Mouse (Mus musculus) intestine, postnatal 0 days (tissue): ENCODE measurements around the gene Tnk2. TPM values are rescaled to one million over a fixed set of nuclear protein-coding genes. Genes with fewer than 3 reads are reported as not detected.

Experiments used
- ATAC-seq: fragments of 200-750 bp; cut with Nextera tagmentation; 2 replicates; pipeline ENCODE4 v1.8.0; 2017; ENCODE audit warnings: mild to moderate bottlenecking, moderate TSS enrichment, moderate library complexity
- H3K27ac ChIP-seq: fragments of 300-500 bp; sonication (generic); 2 replicates; pipeline ENCODE4 v1.5.1; 2014; ENCODE audit warnings: mild to moderate bottlenecking, low read depth, low read length, moderate library complexity
- H3K27me3 ChIP-seq: fragments of 300-500 bp; sonication (generic); replicated peaks from 2 replicates; pipeline ENCODE4 v1.6.1; 2014; ENCODE audit warnings: low read length, mixed read lengths; ENCODE audit not compliant: control insufficient read depth, insufficient read depth
- H3K36me3 ChIP-seq: fragments of 300-500 bp; sonication (generic); 2 replicates; pipeline ENCODE4 v1.6.1; 2014; ENCODE audit warnings: mild to moderate bottlenecking, moderate library complexity; ENCODE audit not compliant: control insufficient read depth, insufficient read depth
- H3K4me1 ChIP-seq: fragments of 300-500 bp; sonication (generic); replicated peaks from 2 replicates; pipeline ENCODE4 v1.6.1; 2014; ENCODE audit warnings: antibody characterized with exemption, low read length, mixed read lengths; ENCODE audit not compliant: control insufficient read depth, insufficient read depth
- H3K4me2 ChIP-seq: fragments of 300-500 bp; sonication (generic); replicated peaks from 2 replicates; pipeline ENCODE4 v1.6.1; 2014; ENCODE audit warnings: low read depth, mild to moderate bottlenecking, moderate library complexity
- H3K4me3 ChIP-seq: fragments of 300-500 bp; sonication (generic); 2 replicates; pipeline ENCODE4 v1.5.1; 2014; ENCODE audit warnings: low read depth, low read length
- H3K9ac ChIP-seq: fragments of 300-500 bp; sonication (generic); 2 replicates; pipeline ENCODE4 v1.6.1; 2014; ENCODE audit warnings: mild to moderate bottlenecking, low read depth, low read length
- H3K9me3 ChIP-seq: fragments of 300-500 bp; sonication (generic); 2 replicates; pipeline ENCODE4 v1.6.1; 2016; ENCODE audit warnings: mixed run types; ENCODE audit not compliant: control insufficient read depth
- CTCF ChIP-seq: sonication (generic); IDR thresholded peaks from 2 replicates; pipeline ENCODE4 v1.5.1; 2016; ENCODE audit warnings: low read depth, mild to moderate bottlenecking, control low read depth, antibody characterized with exemption, moderate library complexity
- WGBS: fragments of 180-500 bp; shearing (Covaris S2); extraction: QIAGEN DNeasy Blood & Tissue Kit; methylation state at CpG from one replicate; pipeline ENCODE4 v1.1.7; 2014; 5-methylcytosine and 5-hydroxymethylcytosine counted together
- polyA plus RNA-seq: library from polyadenylated mRNA; unstranded; fragments of >200 nt; fragmentation: Nextera tagmentation; extraction: Ambion mirVana; gene quantifications from 2 replicates; pipeline ENCODE4 v1.2.1, GENCODE M21; 2015

Gene Tnk2
- polyA plus RNA-seq, 1 experiment from 2014 or later: 8.0 TPM

DNA sequence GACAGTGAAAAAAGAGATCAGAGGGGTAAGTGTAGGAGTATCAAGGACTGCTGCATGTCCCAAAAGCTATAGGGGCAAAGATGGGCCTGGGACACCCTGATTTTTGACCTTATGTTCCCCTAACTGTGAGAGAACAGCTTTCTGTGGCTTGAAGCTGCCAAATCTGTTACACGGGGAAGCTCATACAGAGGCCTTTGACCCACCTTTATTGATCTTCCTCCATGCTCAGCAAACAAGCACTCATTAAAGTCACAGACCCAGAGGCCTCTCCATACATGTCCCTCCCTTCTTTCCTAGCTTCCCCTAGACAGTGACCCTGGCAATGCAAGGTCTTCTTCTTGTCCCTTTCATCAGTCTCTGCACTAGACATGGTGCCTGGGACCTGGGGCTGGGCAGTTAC is 85.1 kb downstream of the Tnk2 start:
- no peak overlapping the region for H3K4me2 ChIP-seq
- H3K4me3 ChIP-seq: no peak overlapping the region
- no peaks in the 10 kb centered on the region for H3K9me3 ChIP-seq
- ATAC-seq: peak; percentile 78
- H3K27me3 ChIP-seq: no peaks in the 10 kb centered on the region
- no peak overlapping the region; the same call in 1 of the 2 replicates for H3K9ac ChIP-seq
- H3K4me1 ChIP-seq: peaks cover 3% of the 10 kb centered on the region; the same call in 1 of the 2 replicates
- WGBS: 14% methylated on average over 1 of the region's 1 CpGs
- no peak for TF ChIP-seq CTCF
- no peak overlapping the region for H3K27ac ChIP-seq
- no peaks in the 10 kb centered on the region for H3K36me3 ChIP-seq

Other genes with a start within 250 kb of the Tnk2 start
- gene Tm4sf19, start 243.4 kb upstream of the Tnk2 start, polyA plus RNA-seq: not detected in 2 replicates
- 29.4 and 30.2 TPM in 2 replicates for gene Tctex1d2, start 224.2 kb upstream of the Tnk2 start, polyA plus RNA-seq
- 114 and 120 TPM in 2 replicates for gene Pcyt1a, start 213.0 kb upstream of the Tnk2 start, polyA plus RNA-seq
- 292 and 346 TPM in 2 replicates for gene Slc51a, start 156.0 kb upstream of the Tnk2 start, polyA plus RNA-seq
- gene Zdhhc19, start 147.6 kb upstream of the Tnk2 start, polyA plus RNA-seq: 3.8 and 4.7 TPM in 2 replicates
- gene Tfrc, start 35.0 kb upstream of the Tnk2 start, polyA plus RNA-seq: 23.1 and 23.7 TPM in 2 replicates
- 0.95 and 1.0 TPM in 2 replicates for gene Muc4, start 92.0 kb downstream of the Tnk2 start, polyA plus RNA-seq
- gene Muc20, start 153.6 kb downstream of the Tnk2 start, polyA plus RNA-seq: not detected in 2 replicates
- 2.3 and 3.2 TPM in 2 replicates for gene Smbd1, start 166.6 kb downstream of the Tnk2 start, polyA plus RNA-seq
- gene Fyttd1, start 233.6 kb downstream of the Tnk2 start, polyA plus RNA-seq: 52.7 and 52.8 TPM in 2 replicates
- gene Rubcn, start 233.9 kb downstream of the Tnk2 start, polyA plus RNA-seq: 8.3 and 8.6 TPM in 2 replicates